Mouse (Mus musculus) spleen, adult 2 months (tissue): ENCODE measurements around the gene Cog1.

Experiments
- CTCF ChIP-seq: fragments of 200-500 bp; IDR thresholded peaks from 2 replicates; pipeline ENCODE4 v1.5.1; 2011; ENCODE audit warnings: mild to moderate bottlenecking, inconsistent platforms; ENCODE audit not compliant: insufficient read depth, insufficient read length, insufficient replicate concordance; ENCODE audit errors: extremely low read depth
- POLR2A ChIP-seq: fragments of 200-500 bp; IDR thresholded peaks from 2 replicates; pipeline ENCODE4 v1.6.1; 2011; ENCODE audit warnings: low read depth, low read length, inconsistent platforms

GRCm38 (mm10) chr11:113657221-113657620 is 8.3 kb downstream of the Cog1 start:
- TF ChIP-seq CTCF = no peak
- no peak for TF ChIP-seq POLR2A
